Mouse (Mus musculus) Patski (cell line): ENCODE data around the gene Sertad4. TPM values are rescaled to one million over a fixed set of nuclear protein-coding genes. Genes with fewer than 3 reads are reported as not detected.

Source experiments
- ATAC-seq: fragments of 100-300 bp; one replicate; pipeline ENCODE4 v1.8.0; 2021
- CTCF ChIA-PET: fragments of 350-600 bp; sonication (Branson Sonifier 250); formaldehyde crosslinking; loops from one replicate; lab custom pipeline; 2022; ENCODE audit warnings: inconsistent platforms; lab: Charles Lee
- POLR2A ChIA-PET: fragments of 350-600 bp; sonication (Branson Sonifier 250); formaldehyde crosslinking; loops from one replicate; lab custom pipeline; 2022; ENCODE audit warnings: antibody characterized with exemption, inconsistent platforms; lab: Charles Lee
- DNase-seq: peaks from one replicate; pipeline ENCODE4 v3.0.0-alpha.2; 2011; ENCODE audit warnings: low read depth, low spot score
- H3K27me3 ChIP-seq: fragments of 371-371 bp; one replicate; pipeline ENCODE4 v1.5.1; 2021
- CTCF ChIP-seq: fragments of 100-300 bp; IDR thresholded peaks from one replicate; pipeline ENCODE4 v1.5.1; 2021
- in situ Hi-C: fragments of 300-500 bp; cut with MboI; formaldehyde crosslinking; loops from 3 replicates; pipeline ENCODE4 v1.11.1; 2018; ENCODE audit warnings: low pct_unique_long_range_greater_than_20kb, mixed read lengths
- polyA plus RNA-seq: library from polyadenylated mRNA; unstranded; gene quantifications from one replicate; pipeline ENCODE4 v1.2.3, GENCODE M21; 2021

The Sertad4 gene
- polyA plus RNA-seq, 1 experiment from 2014 or later = 16.1 TPM

GRCm38 (mm10) chr1:192833586-192833985, 22.0 kb downstream of the Sertad4 start:
- H3K27me3 ChIP-seq = no peaks in the 10 kb centered on the region
- ATAC-seq (no peak), DNase-seq (no peak)
- in situ Hi-C loops = no loop called here
- POLR2A ChIA-PET = no interaction called here
- CTCF ChIA-PET = no interaction called here
- no peak for TF ChIP-seq CTCF

DNA sequence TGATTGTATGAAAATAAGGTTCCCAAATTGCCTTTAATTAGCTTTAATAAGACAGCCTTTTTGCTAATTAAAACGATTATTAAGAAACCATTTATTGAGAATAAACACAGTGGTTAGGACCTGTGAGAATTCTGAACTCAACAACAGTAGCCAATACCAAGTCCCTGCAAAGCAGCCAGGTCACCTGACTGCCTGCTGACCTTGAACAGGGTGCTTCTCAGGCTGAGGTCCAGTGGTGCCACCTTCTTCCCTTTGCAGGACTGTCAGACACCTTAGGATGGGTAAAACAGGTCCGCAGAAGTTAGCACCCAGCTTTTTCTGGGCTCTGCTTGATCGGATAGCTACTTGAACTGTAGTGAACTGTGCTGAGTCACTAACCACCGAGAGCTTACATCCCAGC, 22.5 kb downstream of the Sertad4 start:
- CTCF ChIA-PET = no interaction called here
- POLR2A ChIA-PET = no interaction called here
- DNase-seq = no peak
- ATAC-seq = no peak
- TF ChIP-seq CTCF = no peak
- no peaks in the 10 kb centered on the region for H3K27me3 ChIP-seq
- in situ Hi-C loops = no loop called here

DNA sequence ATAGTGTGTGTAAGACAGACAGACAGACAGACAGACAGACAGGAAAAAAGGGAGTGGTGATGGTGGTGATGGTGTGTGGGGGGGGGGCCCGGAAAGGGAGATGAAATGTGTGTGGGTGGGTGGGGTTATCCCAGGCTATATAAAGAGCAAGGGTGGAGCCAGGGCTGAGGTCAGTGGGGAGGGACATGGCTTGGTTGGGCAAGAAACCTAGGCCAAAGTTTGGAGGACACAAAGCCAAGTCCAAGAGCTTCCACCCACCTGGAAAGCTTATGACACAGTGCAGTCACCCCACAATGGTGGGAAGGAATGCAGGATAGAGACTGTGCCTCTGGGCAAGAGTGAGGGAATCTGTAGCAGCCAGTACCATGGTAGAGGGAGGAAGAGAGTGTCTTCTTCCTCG, 23.2 kb downstream of the Sertad4 start:
- DNase-seq (no peak), ATAC-seq (no peak)
- no peaks in the 10 kb centered on the region for H3K27me3 ChIP-seq
- in situ Hi-C loops = no loop called here
- ChIA-PET POLR2A (no interaction called here), CTCF (interaction anchor here (0.6 to 2.2 kb wide), 2 partner anchors 10 to 48 kb away, joined by 3 to 10 read pairs; no protein-coding TSS in a partner anchor)
- TF ChIP-seq CTCF = no peak

GRCm38 (mm10) chr1:192830444-192830843, 25.1 kb downstream of the Sertad4 start:
- in situ Hi-C loops = no loop called here
- no peaks in the 10 kb centered on the region for H3K27me3 ChIP-seq
- ChIA-PET POLR2A (no interaction called here), CTCF (interaction anchor here (0.9 to 2.2 kb wide), 4 partner anchors 11 to 282 kb away, joined by 3 to 10 read pairs (median 7); no protein-coding TSS in a partner anchor)
- TF ChIP-seq CTCF = no peak
- ATAC-seq (no peak), DNase-seq (no peak)

DNA sequence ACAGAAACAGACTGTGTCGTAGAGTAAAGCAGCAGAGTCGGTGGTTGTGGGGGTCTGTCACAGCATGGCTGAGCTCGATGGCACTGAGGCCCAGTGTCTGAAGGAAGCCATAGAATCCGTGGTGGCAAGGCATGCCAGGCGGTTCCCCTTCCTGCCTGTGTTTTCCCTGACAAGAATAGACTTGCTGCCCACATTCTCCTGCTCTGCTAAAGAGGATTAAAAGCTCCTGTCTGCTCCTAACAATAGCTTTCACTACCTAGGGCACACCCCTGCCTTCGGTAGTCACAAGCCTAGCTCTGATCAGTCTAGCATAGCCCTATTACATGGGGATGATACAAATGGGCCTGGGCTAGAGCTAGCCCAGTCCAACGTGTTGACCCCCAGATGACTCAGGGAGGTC, 26.6 kb downstream of the Sertad4 start:
- ChIA-PET POLR2A (no interaction called here), CTCF (interaction anchor here (1.3 kb wide), 1 partner anchor 39 kb away, joined by 5 read pairs; no protein-coding TSS in a partner anchor)
- TF ChIP-seq CTCF = no peak
- H3K27me3 ChIP-seq = no peaks in the 10 kb centered on the region
- in situ Hi-C loops = no loop called here
- ATAC-seq = no peak
- DNase-seq = no peak

DNA sequence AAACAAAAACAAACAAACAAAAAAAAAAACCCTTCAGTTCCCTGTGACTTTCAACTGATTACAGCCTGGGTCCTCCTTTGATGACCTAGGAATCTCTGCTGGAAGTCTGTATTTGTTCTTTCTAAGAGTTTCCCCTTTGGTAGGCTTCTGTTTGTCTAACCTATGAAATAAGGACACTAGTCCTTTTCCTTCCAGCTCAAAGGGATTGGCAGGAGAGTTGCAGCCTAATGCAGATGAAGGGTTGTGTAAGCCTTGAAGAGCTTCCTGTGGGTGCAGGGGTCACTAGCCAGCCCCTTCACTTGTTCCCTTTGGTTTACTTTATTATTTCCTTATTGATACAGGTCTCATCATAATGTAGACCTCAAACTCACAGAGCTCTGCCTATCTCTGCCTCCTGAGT, 27.6 kb downstream of the Sertad4 start:
- no peak for TF ChIP-seq CTCF
- DNase-seq = no peak
- CTCF ChIA-PET = no interaction called here
- H3K27me3 ChIP-seq = no peaks in the 10 kb centered on the region
- in situ Hi-C loops = no loop called here
- no peak for ATAC-seq
- POLR2A ChIA-PET = no interaction called here

- no peak for TF ChIP-seq CTCF
- in situ Hi-C loops = no loop called here
- ATAC-seq (no peak), DNase-seq (no peak)
- POLR2A ChIA-PET = no interaction called here
- CTCF ChIA-PET = no interaction called here
- H3K27me3 ChIP-seq = no peaks in the 10 kb centered on the region
These were observed 29.8 kb downstream of the Sertad4 start for GRCm38 (mm10) chr1:192825746-192826145.

GRCm38 (mm10) chr1:192822652-192823525, 32.7 kb downstream of the Sertad4 start:
- no peak for TF ChIP-seq CTCF
- no peaks in the 10 kb centered on the region for H3K27me3 ChIP-seq
- ChIA-PET POLR2A (interaction anchor here (0.6 to 1.3 kb wide), 2 partner anchors 32 to 59 kb away, joined by 5 read pairs; no protein-coding TSS in a partner anchor), CTCF (interaction anchor here (0.8 to 1.5 kb wide), 4 partner anchors 9 to 32 kb away, joined by 3 read pairs; no protein-coding TSS in a partner anchor)
- DNase-seq = no peak
- peak; percentile 55 for ATAC-seq
- in situ Hi-C loops = no loop called here

- TF ChIP-seq CTCF = no peak
- ChIA-PET POLR2A (no interaction called here), CTCF (interaction anchor here (1.2 to 1.5 kb wide), 3 partner anchors 10 to 32 kb away, joined by 3 read pairs; no protein-coding TSS in a partner anchor)
- no peak for DNase-seq
- H3K27me3 ChIP-seq = no peaks in the 10 kb centered on the region
- ATAC-seq = no peak
- in situ Hi-C loops = no loop called here
These were observed 33.3 kb downstream of the Sertad4 start for GRCm38 (mm10) chr1:192822309-192822651.

GRCm38 (mm10) chr1:192818334-192818733, 37.2 kb downstream of the Sertad4 start:
- no peak for TF ChIP-seq CTCF
- POLR2A ChIA-PET = no interaction called here
- H3K27me3 ChIP-seq = no peaks in the 10 kb centered on the region
- in situ Hi-C loops = no loop called here
- no peak for DNase-seq
- CTCF ChIA-PET = interaction anchor here (1.6 kb wide), 1 partner anchor 19 kb away, joined by 8 read pairs; no protein-coding TSS in a partner anchor
- no peak for ATAC-seq

- in situ Hi-C loops = no loop called here
- ATAC-seq = no peak
These were observed 39.8 kb downstream of the Sertad4 start for GRCm38 (mm10) chr1:192815789-192816188.

More at GRCm38 (mm10) chr1:192815789-192816188, 39.8 kb downstream of the Sertad4 start:
- POLR2A ChIA-PET = no interaction called here
- H3K27me3 ChIP-seq = no peaks in the 10 kb centered on the region
- no peak for TF ChIP-seq CTCF
- CTCF ChIA-PET = no interaction called here
- DNase-seq = no peak
